Mouse (Mus musculus): ENCODE results near the gene Snip1. TPM values are rescaled to one million over a fixed set of nuclear protein-coding genes. Genes with fewer than 3 reads are reported as not detected.

Gene Snip1
- polyA plus RNA-seq, 1 experiment from 2014 or later, result 35.9 TPM

GRCm38 (mm10) chr4:125057273-125057672 lies 9.2 kb upstream of the Snip1 start:
- ATAC-seq (ENCODE audit: insufficient read depth, low FRiP score, low TSS enrichment) (no peak), DNase-seq (ENCODE audit: low spot score) (no peak)
- no peaks in the 10 kb centered on the region for H3K27me3 ChIP-seq (ENCODE audit: control insufficient read depth, insufficient read depth, low read length)
- no peaks in the 10 kb centered on the region for H3K9me3 ChIP-seq (ENCODE audit: control insufficient read depth, low read length)
- H3K4me2 ChIP-seq (ENCODE audit: low read depth), result no peak overlapping the region
- H3K9ac ChIP-seq (ENCODE audit: low read length), result no peak overlapping the region
- 57% methylated on average over 3 of the region's 3 CpGs for WGBS
- no peak overlapping the region for H3K27ac ChIP-seq (ENCODE audit: low read depth, low read length)
- no peak overlapping the region for H3K4me3 ChIP-seq (ENCODE audit: low read depth, low read length)
- no peaks in the 10 kb centered on the region; the same call in 1 of the 2 replicates for H3K4me1 ChIP-seq (ENCODE audit: control insufficient read depth, insufficient read depth, low read length)
- peaks cover 9% of the 10 kb centered on the region for H3K36me3 ChIP-seq (ENCODE audit: control insufficient read depth, insufficient read depth, low read length)

- H3K27ac ChIP-seq (ENCODE audit: low read depth, low read length), result no peak overlapping the region
- no peaks in the 10 kb centered on the region; the same call in 1 of the 2 replicates for H3K4me1 ChIP-seq (ENCODE audit: control insufficient read depth, insufficient read depth, low read length)
- no peak overlapping the region for H3K4me3 ChIP-seq (ENCODE audit: low read depth, low read length)
- no peak overlapping the region for H3K4me2 ChIP-seq (ENCODE audit: low read depth)
- no peak for DNase-seq (ENCODE audit: low spot score)
- WGBS, result 57% methylated on average over 5 of the region's 5 CpGs
- no peak overlapping the region for H3K9ac ChIP-seq (ENCODE audit: low read length)
- H3K27me3 ChIP-seq (ENCODE audit: control insufficient read depth, insufficient read depth, low read length), result no peaks in the 10 kb centered on the region
- no peaks in the 10 kb centered on the region for H3K9me3 ChIP-seq (ENCODE audit: control insufficient read depth, low read length)
- peaks cover 5% of the 10 kb centered on the region for H3K36me3 ChIP-seq (ENCODE audit: control insufficient read depth, insufficient read depth, low read length)
- ATAC-seq (ENCODE audit: insufficient read depth, low FRiP score, low TSS enrichment), result no peak
Measured at GRCm38 (mm10) chr4:125058033-125058432, 8.4 kb upstream of the Snip1 start.

GRCm38 (mm10) chr4:125059025-125059424 lies 7.4 kb upstream of the Snip1 start:
- H3K9ac ChIP-seq (ENCODE audit: low read length), result no peak overlapping the region
- H3K27me3 ChIP-seq (ENCODE audit: control insufficient read depth, insufficient read depth, low read length), result no peaks in the 10 kb centered on the region
- no peak overlapping the region for H3K4me3 ChIP-seq (ENCODE audit: low read depth, low read length)
- peak; percentile 76 for DNase-seq (ENCODE audit: low spot score)
- H3K4me2 ChIP-seq (ENCODE audit: low read depth), result peak overlapping the region; percentile 32
- no peak overlapping the region for H3K27ac ChIP-seq (ENCODE audit: low read depth, low read length)
- no peaks in the 10 kb centered on the region for H3K9me3 ChIP-seq (ENCODE audit: control insufficient read depth, low read length)
- 3% methylated on average over 8 of the region's 8 CpGs for WGBS
- H3K36me3 ChIP-seq (ENCODE audit: control insufficient read depth, insufficient read depth, low read length), result peaks cover 3% of the 10 kb centered on the region
- no peaks in the 10 kb centered on the region; the same call in 1 of the 2 replicates for H3K4me1 ChIP-seq (ENCODE audit: control insufficient read depth, insufficient read depth, low read length)
- ATAC-seq (ENCODE audit: insufficient read depth, low FRiP score, low TSS enrichment), result peak; percentile 86

GRCm38 (mm10) chr4:125063829-125064228 lies 2.6 kb upstream of the Snip1 start:
- no peaks in the 10 kb centered on the region for H3K9me3 ChIP-seq (ENCODE audit: control insufficient read depth, low read length)
- WGBS, result 78% methylated on average over 8 of the region's 8 CpGs
- no peaks in the 10 kb centered on the region for H3K36me3 ChIP-seq (ENCODE audit: control insufficient read depth, insufficient read depth, low read length)
- H3K27me3 ChIP-seq (ENCODE audit: control insufficient read depth, insufficient read depth, low read length), result no peaks in the 10 kb centered on the region
- no peak overlapping the region for H3K4me2 ChIP-seq (ENCODE audit: low read depth)
- H3K4me3 ChIP-seq (ENCODE audit: low read depth, low read length), result no peak overlapping the region
- DNase-seq (ENCODE audit: low spot score) (no peak), ATAC-seq (ENCODE audit: insufficient read depth, low FRiP score, low TSS enrichment) (no peak)
- peaks cover 7% of the 10 kb centered on the region for H3K4me1 ChIP-seq (ENCODE audit: control insufficient read depth, insufficient read depth, low read length)
- H3K9ac ChIP-seq (ENCODE audit: low read length), result no peak overlapping the region
- H3K27ac ChIP-seq (ENCODE audit: low read depth, low read length), result no peak overlapping the region

- no peak for ATAC-seq (ENCODE audit: insufficient read depth, low FRiP score, low TSS enrichment)
- no peaks in the 10 kb centered on the region for H3K9me3 ChIP-seq (ENCODE audit: control insufficient read depth, low read length)
- peaks cover 7% of the 10 kb centered on the region for H3K4me1 ChIP-seq (ENCODE audit: control insufficient read depth, insufficient read depth, low read length)
- peak within 1 kb of the TSS; percentile 91 for H3K4me3 ChIP-seq (ENCODE audit: low read depth, low read length)
- 5% methylated on average over 26 of the region's 26 CpGs for WGBS
- DNase-seq (ENCODE audit: low spot score), result peak; percentile 61
- peaks cover under 1% of the 10 kb centered on the region; the same call in 1 of the 2 replicates for H3K36me3 ChIP-seq (ENCODE audit: control insufficient read depth, insufficient read depth, low read length)
- H3K27me3 ChIP-seq (ENCODE audit: control insufficient read depth, insufficient read depth, low read length), result no peaks in the 10 kb centered on the region
- H3K27ac ChIP-seq (ENCODE audit: low read depth, low read length), result no peak within 1 kb of the TSS
- H3K9ac ChIP-seq (ENCODE audit: low read length), result peak within 1 kb of the TSS; percentile 79
- peak within 1 kb of the TSS; percentile 90 for H3K4me2 ChIP-seq (ENCODE audit: low read depth)
Measured at GRCm38 (mm10) chr4:125065517-125066307, 760 bp upstream of the Snip1 start, which contains the start of gene Dnali1. Gene Dnali1, minus strand, starts transcription at chr4:125065703.

- 89% methylated on average over 2 of the region's 2 CpGs for WGBS
- peaks cover 6% of the 10 kb centered on the region for H3K36me3 ChIP-seq (ENCODE audit: control insufficient read depth, insufficient read depth, low read length)
Measured at GRCm38 (mm10) chr4:125077700-125078099, 11.2 kb downstream of the Snip1 start.

GRCm38 (mm10) chr4:125078698-125079097 lies 12.2 kb downstream of the Snip1 start:
- Histone ChIP-seq H3K36me3 (ENCODE audit: control insufficient read depth, insufficient read depth, low read length) (no peaks in the 10 kb centered on the region; the same call in 1 of the 2 replicates), H3K4me2 (ENCODE audit: low read depth) (no peak overlapping the region), H3K9ac (ENCODE audit: low read length) (no peak overlapping the region), H3K27ac (ENCODE audit: low read depth, low read length) (no peak overlapping the region), H3K4me1 (ENCODE audit: control insufficient read depth, insufficient read depth, low read length) (no peaks in the 10 kb centered on the region), H3K27me3 (ENCODE audit: control insufficient read depth, insufficient read depth, low read length) (no peaks in the 10 kb centered on the region), H3K4me3 (ENCODE audit: low read depth, low read length) (no peak overlapping the region), H3K9me3 (ENCODE audit: control insufficient read depth, low read length) (no peaks in the 10 kb centered on the region)
- WGBS, result 96% methylated on average over 2 of the region's 2 CpGs
- no peak for ATAC-seq (ENCODE audit: insufficient read depth, low FRiP score, low TSS enrichment)
- DNase-seq (ENCODE audit: low spot score), result no peak

More at GRCm38 (mm10) chr4:125077700-125078099, 11.2 kb downstream of the Snip1 start:
- no peak overlapping the region for H3K4me2 ChIP-seq (ENCODE audit: low read depth)
- H3K27ac ChIP-seq (ENCODE audit: low read depth, low read length), result no peak overlapping the region
- no peaks in the 10 kb centered on the region for H3K27me3 ChIP-seq (ENCODE audit: control insufficient read depth, insufficient read depth, low read length)
- H3K9ac ChIP-seq (ENCODE audit: low read length), result no peak overlapping the region
- no peaks in the 10 kb centered on the region for H3K9me3 ChIP-seq (ENCODE audit: control insufficient read depth, low read length)
- no peak overlapping the region for H3K4me3 ChIP-seq (ENCODE audit: low read depth, low read length)
- H3K4me1 ChIP-seq (ENCODE audit: control insufficient read depth, insufficient read depth, low read length), result no peaks in the 10 kb centered on the region
- ATAC-seq (ENCODE audit: insufficient read depth, low FRiP score, low TSS enrichment) (no peak), DNase-seq (ENCODE audit: low spot score) (no peak)

GRCm38 (mm10) chr4:125084403-125085345 lies 18.2 kb downstream of the Snip1 start, which contains the start of gene Meaf6:
Gene Meaf6, plus strand, starts transcription at chr4:125085134.
- Histone ChIP-seq H3K9ac (ENCODE audit: low read length) (peak within 1 kb of the TSS; percentile 93), H3K4me2 (ENCODE audit: low read depth) (peak within 1 kb of the TSS; percentile 79), H3K27ac (ENCODE audit: low read depth, low read length) (peak within 1 kb of the TSS; percentile 96), H3K4me1 (ENCODE audit: control insufficient read depth, insufficient read depth, low read length) (peaks cover 5% of the 10 kb centered on the region), H3K4me3 (ENCODE audit: low read depth, low read length) (peak within 1 kb of the TSS; percentile 86), H3K27me3 (ENCODE audit: control insufficient read depth, insufficient read depth, low read length) (no peaks in the 10 kb centered on the region), H3K9me3 (ENCODE audit: control insufficient read depth, low read length) (no peaks in the 10 kb centered on the region), H3K36me3 (ENCODE audit: control insufficient read depth, insufficient read depth, low read length) (no peaks in the 10 kb centered on the region; the same call in 1 of the 2 replicates)
- 2% methylated on average over 63 of the region's 63 CpGs for WGBS
- DNase-seq (ENCODE audit: low spot score) (peak; percentile 92), ATAC-seq (ENCODE audit: insufficient read depth, low FRiP score, low TSS enrichment) (peak; percentile 84)
